Mouse (Mus musculus): Measurements from ENCODE around the gene Hist1h2ao. TPM values are rescaled to one million over a fixed set of nuclear protein-coding genes. Genes with fewer than 3 reads are reported as not detected.
"Not testable (repeated sequence)": the region's sequence is repeated elsewhere in the genome, so short reads cannot be mapped to it uniquely, and the experiment has no call there.

The Hist1h2ao gene
- polyA plus RNA-seq, 1 experiment from 2014 or later = not detected

- WGBS = no CpG with 5 or more reads among the region's 4 CpGs
- not testable (repeated sequence) for H3K36me3 ChIP-seq (ENCODE audit: control insufficient read depth, insufficient read depth, low read length); H3K4me1 ChIP-seq (ENCODE audit: control insufficient read depth, insufficient read depth, low read length); H3K27ac ChIP-seq (ENCODE audit: low read length); H3K9me3 ChIP-seq (ENCODE audit: control insufficient read depth, low read length); H3K27me3 ChIP-seq (replicated peaks; ENCODE audit: control insufficient read depth, insufficient read depth, low read length); H3K4me3 ChIP-seq (ENCODE audit: low read length); H3K9ac ChIP-seq (ENCODE audit: low read depth, low read length); H3K4me2 ChIP-seq (ENCODE audit: low read depth, low read length)
- ATAC-seq = peak; percentile 84
Measured at GRCm38 (mm10) chr13:21803058-21803457, 7.2 kb upstream of the Hist1h2ao start.

- not testable (repeated sequence) for H3K27me3 ChIP-seq (replicated peaks; ENCODE audit: control insufficient read depth, insufficient read depth, low read length)
- no CpG with 5 or more reads among the region's 8 CpGs for WGBS
- peak; percentile 19 for ATAC-seq
Measured at GRCm38 (mm10) chr13:21811074-21811473, 809 bp downstream of the Hist1h2ao start.

GRCm38 (mm10) chr13:21811539-21811938, 1.3 kb downstream of the Hist1h2ao start, which contains the start of gene Hist1h4m:
Gene Hist1h4m (plus strand): TSS chr13:21811746.
- H3K9ac ChIP-seq (ENCODE audit: low read depth, low read length); H3K27ac ChIP-seq (ENCODE audit: low read length); H3K4me1 ChIP-seq (ENCODE audit: control insufficient read depth, insufficient read depth, low read length); H3K4me2 ChIP-seq (ENCODE audit: low read depth, low read length); H3K27me3 ChIP-seq (replicated peaks; ENCODE audit: control insufficient read depth, insufficient read depth, low read length); H3K9me3 ChIP-seq (ENCODE audit: control insufficient read depth, low read length); H3K4me3 ChIP-seq (ENCODE audit: low read length); H3K36me3 ChIP-seq (ENCODE audit: control insufficient read depth, insufficient read depth, low read length): not testable (repeated sequence)
- ATAC-seq = peak; percentile 47
- WGBS = no CpG with 5 or more reads among the region's 24 CpGs

More at GRCm38 (mm10) chr13:21811074-21811473, 809 bp downstream of the Hist1h2ao start:
- H3K4me2 ChIP-seq (ENCODE audit: low read depth, low read length); H3K27ac ChIP-seq (ENCODE audit: low read length); H3K4me1 ChIP-seq (ENCODE audit: control insufficient read depth, insufficient read depth, low read length); H3K36me3 ChIP-seq (ENCODE audit: control insufficient read depth, insufficient read depth, low read length); H3K4me3 ChIP-seq (ENCODE audit: low read length); H3K9ac ChIP-seq (ENCODE audit: low read depth, low read length); H3K9me3 ChIP-seq (ENCODE audit: control insufficient read depth, low read length): not testable (repeated sequence)

DNA sequence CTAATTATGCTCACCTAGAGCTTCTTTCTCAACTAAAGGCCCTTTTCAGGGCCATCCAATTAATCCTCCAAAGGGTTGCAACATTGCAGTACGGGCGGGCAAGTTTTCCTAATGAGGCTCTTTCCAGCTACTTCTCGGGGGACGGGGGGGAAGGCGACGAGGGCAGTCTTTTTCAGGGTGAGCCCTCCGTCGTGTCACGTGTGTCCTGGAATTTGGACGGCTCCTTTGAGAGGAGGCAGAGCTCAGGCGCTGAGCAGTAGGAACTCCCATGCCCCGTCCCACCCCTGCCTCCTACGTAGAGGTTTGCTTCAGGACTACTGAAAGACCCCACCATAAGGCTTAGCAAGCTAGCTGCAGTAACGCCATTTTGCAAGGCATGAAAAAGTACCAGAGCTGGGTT, 1.8 kb downstream of the Hist1h2ao start:
- not testable (repeated sequence) for H3K27ac ChIP-seq (ENCODE audit: low read length); H3K4me1 ChIP-seq (ENCODE audit: control insufficient read depth, insufficient read depth, low read length); H3K4me2 ChIP-seq (ENCODE audit: low read depth, low read length); H3K4me3 ChIP-seq (ENCODE audit: low read length); H3K9ac ChIP-seq (ENCODE audit: low read depth, low read length); H3K27me3 ChIP-seq (replicated peaks; ENCODE audit: control insufficient read depth, insufficient read depth, low read length); H3K9me3 ChIP-seq (ENCODE audit: control insufficient read depth, low read length); H3K36me3 ChIP-seq (ENCODE audit: control insufficient read depth, insufficient read depth, low read length)
- 0% methylated on average over 14 of the region's 14 CpGs for WGBS
- peak; percentile 60 for ATAC-seq

DNA sequence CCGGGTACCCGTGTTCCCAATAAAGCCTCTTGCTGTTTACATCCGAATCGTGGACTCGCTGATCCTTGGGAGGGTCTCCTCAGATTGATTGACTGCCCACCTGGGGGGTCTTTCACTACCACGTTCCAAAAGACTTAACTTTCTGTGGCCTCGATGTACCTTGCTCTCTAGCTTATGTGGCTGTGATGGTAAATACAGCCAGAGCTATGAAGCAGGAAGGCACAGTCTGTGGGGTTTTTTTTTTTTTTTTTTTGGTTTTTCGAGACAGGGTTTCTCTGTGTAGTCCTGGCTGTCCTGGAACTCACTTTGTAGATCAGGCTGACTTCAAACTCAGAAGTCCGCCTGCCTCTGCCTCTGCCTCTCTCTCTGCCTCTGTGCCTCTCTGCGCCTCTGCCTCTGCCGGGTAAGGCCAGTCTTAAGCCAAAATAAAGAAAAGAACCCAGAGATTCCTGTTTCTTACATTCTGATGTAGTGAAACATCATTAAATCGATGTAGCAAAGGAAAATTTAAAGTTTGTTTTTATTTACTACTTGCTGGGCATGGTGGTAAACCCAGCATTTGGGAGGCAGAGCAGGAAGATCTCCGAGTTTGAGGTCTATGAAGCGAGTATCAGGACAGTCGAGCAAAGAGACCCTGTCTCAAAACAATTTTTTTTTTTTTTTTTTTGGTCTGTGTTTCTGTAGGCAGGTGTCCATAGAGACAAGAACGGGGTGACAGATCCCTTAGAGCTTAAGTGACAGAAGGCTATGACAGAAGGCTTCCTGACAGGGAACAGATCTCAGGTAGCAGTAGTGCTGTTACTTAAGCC, 10.0 kb downstream of the Hist1h2ao start:
- H3K4me1 ChIP-seq (ENCODE audit: control insufficient read depth, insufficient read depth, low read length); H3K27me3 ChIP-seq (replicated peaks; ENCODE audit: control insufficient read depth, insufficient read depth, low read length); H3K36me3 ChIP-seq (ENCODE audit: control insufficient read depth, insufficient read depth, low read length); H3K4me2 ChIP-seq (ENCODE audit: low read depth, low read length); H3K27ac ChIP-seq (ENCODE audit: low read length); H3K4me3 ChIP-seq (ENCODE audit: low read length); H3K9ac ChIP-seq (ENCODE audit: low read depth, low read length); H3K9me3 ChIP-seq (ENCODE audit: control insufficient read depth, low read length): not testable (repeated sequence)
- WGBS = 71% methylated on average over 7 of the region's 16 CpGs
- peak; percentile 42; the same call in 1 of the 2 replicates for ATAC-seq

- Histone ChIP-seq H3K4me1 (ENCODE audit: control insufficient read depth, insufficient read depth, low read length) (no peaks in the 10 kb centered on the region), H3K9ac (ENCODE audit: low read depth, low read length) (no peak overlapping the region), H3K9me3 (ENCODE audit: control insufficient read depth, low read length) (no peaks in the 10 kb centered on the region), H3K27ac (ENCODE audit: low read length) (no peak overlapping the region), H3K4me2 (ENCODE audit: low read depth, low read length) (no peak overlapping the region), H3K36me3 (ENCODE audit: control insufficient read depth, insufficient read depth, low read length) (no peaks in the 10 kb centered on the region), H3K27me3 (replicated peaks; ENCODE audit: control insufficient read depth, insufficient read depth, low read length) (no peaks in the 10 kb centered on the region), H3K4me3 (ENCODE audit: low read length) (no peak overlapping the region)
- no peak for ATAC-seq
- 67% methylated on average over 3 of the region's 3 CpGs for WGBS
Measured at GRCm38 (mm10) chr13:21828511-21828910, 18.2 kb downstream of the Hist1h2ao start.

DNA sequence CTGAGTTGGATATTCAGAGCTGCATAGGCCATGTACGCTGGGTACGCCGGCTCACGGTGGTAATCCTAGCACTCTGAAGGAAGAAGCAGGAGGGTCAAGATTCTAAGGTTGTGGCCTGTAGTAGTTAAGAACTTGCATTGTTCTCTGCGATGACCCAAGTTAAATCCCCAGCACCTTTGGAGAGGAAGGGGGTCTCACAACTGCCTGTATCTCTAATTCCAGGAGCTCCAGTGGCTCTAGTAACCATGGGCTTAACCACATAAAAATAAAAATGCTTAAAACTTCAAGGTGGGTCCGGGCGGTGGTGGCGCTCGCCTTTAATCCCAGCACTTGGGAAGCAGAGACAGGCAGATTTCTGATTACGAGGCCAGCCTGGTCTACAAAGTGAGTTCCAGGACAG, 20.1 kb downstream of the Hist1h2ao start:
- Histone ChIP-seq H3K27me3 (replicated peaks; ENCODE audit: control insufficient read depth, insufficient read depth, low read length) (no peaks in the 10 kb centered on the region), H3K4me2 (ENCODE audit: low read depth, low read length) (no peak overlapping the region), H3K4me1 (ENCODE audit: control insufficient read depth, insufficient read depth, low read length) (no peaks in the 10 kb centered on the region), H3K9ac (ENCODE audit: low read depth, low read length) (no peak overlapping the region), H3K36me3 (ENCODE audit: control insufficient read depth, insufficient read depth, low read length) (no peaks in the 10 kb centered on the region), H3K27ac (ENCODE audit: low read length) (no peak overlapping the region), H3K9me3 (ENCODE audit: control insufficient read depth, low read length) (no peaks in the 10 kb centered on the region), H3K4me3 (ENCODE audit: low read length) (no peak overlapping the region)
- 89% methylated on average over 10 of the region's 10 CpGs for WGBS
- ATAC-seq = no peak

DNA sequence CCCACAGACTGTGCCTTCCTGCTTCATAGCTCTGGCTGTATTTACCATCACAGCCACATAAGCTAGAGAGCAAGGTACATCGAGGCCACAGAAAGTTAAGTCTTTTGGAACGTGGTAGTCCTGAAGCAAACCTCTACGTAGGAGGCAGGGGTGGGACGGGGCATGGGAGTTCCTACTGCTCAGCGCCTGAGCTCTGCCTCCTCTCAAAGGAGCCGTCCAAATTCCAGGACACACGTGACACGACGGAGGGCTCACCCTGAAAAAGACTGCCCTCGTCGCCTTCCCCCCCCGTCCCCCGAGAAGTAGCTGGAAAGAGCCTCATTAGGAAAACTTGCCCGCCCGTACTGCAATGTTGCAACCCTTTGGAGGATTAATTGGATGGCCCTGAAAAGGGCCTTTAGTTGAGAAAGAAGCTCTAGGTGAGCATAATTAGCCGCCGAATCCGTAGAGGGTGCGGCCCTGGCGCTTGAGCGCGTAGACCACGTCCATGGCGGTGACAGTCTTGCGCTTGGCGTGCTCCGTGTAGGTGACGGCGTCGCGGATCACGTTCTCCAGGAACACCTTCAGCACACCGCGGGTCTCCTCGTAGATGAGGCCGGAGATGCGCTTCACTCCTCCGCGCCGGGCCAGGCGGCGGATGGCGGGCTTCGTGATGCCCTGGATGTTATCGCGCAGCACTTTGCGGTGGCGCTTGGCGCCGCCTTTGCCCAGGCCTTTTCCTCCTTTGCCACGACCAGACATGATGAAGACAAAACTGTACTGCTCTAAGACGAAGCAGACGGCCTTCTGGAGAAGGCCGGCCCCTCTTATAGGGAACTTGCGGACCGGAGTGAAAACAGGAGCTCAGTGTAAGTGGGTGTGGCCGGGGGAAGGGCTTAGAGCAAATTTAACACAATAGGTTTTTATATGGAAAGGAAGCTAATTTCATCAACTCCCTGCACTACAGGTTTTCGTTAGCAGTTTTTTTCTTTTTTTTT, 21.4 kb downstream of the Hist1h2ao start, which contains the start of gene Hist1h4n:
TSS of gene Hist1h4n (minus strand) at position 779 of the 977 bp plus-strand sequence.
- 0% methylated on average over 24 of the region's 58 CpGs for WGBS
- H3K27me3 ChIP-seq (replicated peaks; ENCODE audit: control insufficient read depth, insufficient read depth, low read length); H3K9ac ChIP-seq (ENCODE audit: low read depth, low read length); H3K4me1 ChIP-seq (ENCODE audit: control insufficient read depth, insufficient read depth, low read length); H3K36me3 ChIP-seq (ENCODE audit: control insufficient read depth, insufficient read depth, low read length); H3K9me3 ChIP-seq (ENCODE audit: control insufficient read depth, low read length); H3K27ac ChIP-seq (ENCODE audit: low read length): not testable (repeated sequence)
- Histone ChIP-seq H3K4me3 (ENCODE audit: low read length) (peak within 1 kb of the TSS; percentile 12; the same call in 1 of the 2 replicates), H3K4me2 (ENCODE audit: low read depth, low read length) (0 out of 2 replicates have a peak within 1 kb of the TSS, but pooled peaks have one; percentile 9)
- peak; percentile 81 for ATAC-seq

DNA sequence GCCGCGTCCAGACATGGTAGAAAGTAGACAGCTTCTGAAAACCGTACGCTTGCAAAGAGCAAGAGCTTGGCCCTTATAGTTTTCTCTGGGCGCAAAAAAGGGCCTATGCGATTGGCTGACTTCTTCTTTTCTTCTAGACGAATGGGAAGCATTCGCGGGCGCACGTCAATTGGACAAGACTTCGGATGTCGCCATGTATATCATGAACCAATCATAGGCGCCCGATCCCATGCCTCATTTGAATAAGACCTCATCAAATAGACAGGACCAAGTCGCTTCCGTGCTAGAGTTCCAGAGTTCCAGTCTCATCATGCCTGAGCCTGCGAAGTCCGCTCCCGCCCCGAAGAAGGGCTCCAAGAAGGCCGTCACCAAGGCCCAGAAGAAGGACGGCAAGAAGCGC, 23.2 kb downstream of the Hist1h2ao start, which contains the start of the genes Hist1h2ap and Hist1h2br:
TSS of gene Hist1h2ap (minus strand) at position 47 of the 400 bp plus-strand sequence.
TSS of gene Hist1h2br (plus strand) at position 283 of the 400 bp plus-strand sequence.
- not testable (repeated sequence) for H3K4me1 ChIP-seq (ENCODE audit: control insufficient read depth, insufficient read depth, low read length); H3K4me2 ChIP-seq (ENCODE audit: low read depth, low read length); H3K9ac ChIP-seq (ENCODE audit: low read depth, low read length); H3K9me3 ChIP-seq (ENCODE audit: control insufficient read depth, low read length); H3K27ac ChIP-seq (ENCODE audit: low read length); H3K4me3 ChIP-seq (ENCODE audit: low read length); H3K27me3 ChIP-seq (replicated peaks; ENCODE audit: control insufficient read depth, insufficient read depth, low read length); H3K36me3 ChIP-seq (ENCODE audit: control insufficient read depth, insufficient read depth, low read length)
- ATAC-seq = peak; percentile 92
- WGBS = no CpG with 5 or more reads among the region's 24 CpGs
